Mouse (Mus musculus): ENCODE measurements around the gene Tnxb. TPM values are rescaled to one million over a fixed set of nuclear protein-coding genes. Genes with fewer than 3 reads are reported as not detected.
"Not testable (repeated sequence)": the region's sequence is repeated elsewhere in the genome, so short reads cannot be mapped to it uniquely, and the experiment has no call there.

The Tnxb gene
- polyA plus RNA-seq, 1 experiment from 2014 or later: 0.05 TPM

DNA sequence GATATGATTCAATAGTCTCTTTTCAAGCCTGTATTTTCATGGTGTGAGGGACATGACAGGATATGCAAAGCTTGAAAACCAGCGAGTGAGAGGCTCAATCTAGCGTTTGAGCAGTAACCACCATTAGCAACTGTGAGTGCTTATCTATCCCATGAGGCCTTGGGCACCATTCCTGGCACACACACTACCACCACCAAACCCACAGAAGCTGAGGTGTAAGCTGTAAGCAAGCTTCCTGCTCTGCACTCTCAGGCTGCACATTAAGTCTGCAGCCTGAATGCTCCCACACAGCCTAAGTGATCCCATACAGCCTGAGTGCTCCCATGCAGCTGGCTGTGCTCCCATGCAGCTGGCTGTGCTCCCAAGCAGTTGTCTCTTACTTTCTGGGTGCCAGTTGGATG, 30.3 kb downstream of the Tnxb start:
- Histone ChIP-seq H3K9ac (replicated peaks) (no peak overlapping the region), H3K4me2 (replicated peaks) (no peak overlapping the region), H3K27ac (replicated peaks) (peak overlapping the region; percentile 93), H3K4me1 (peaks cover 19% of the 10 kb centered on the region), H3K9me3 (no peaks in the 10 kb centered on the region), H3K27me3 (no peaks in the 10 kb centered on the region), H3K36me3 (no peaks in the 10 kb centered on the region), H3K4me3 (no peak overlapping the region)
- 63% methylated on average over 2 of the region's 2 CpGs for WGBS
- no peak for ATAC-seq (replicated peaks)

DNA sequence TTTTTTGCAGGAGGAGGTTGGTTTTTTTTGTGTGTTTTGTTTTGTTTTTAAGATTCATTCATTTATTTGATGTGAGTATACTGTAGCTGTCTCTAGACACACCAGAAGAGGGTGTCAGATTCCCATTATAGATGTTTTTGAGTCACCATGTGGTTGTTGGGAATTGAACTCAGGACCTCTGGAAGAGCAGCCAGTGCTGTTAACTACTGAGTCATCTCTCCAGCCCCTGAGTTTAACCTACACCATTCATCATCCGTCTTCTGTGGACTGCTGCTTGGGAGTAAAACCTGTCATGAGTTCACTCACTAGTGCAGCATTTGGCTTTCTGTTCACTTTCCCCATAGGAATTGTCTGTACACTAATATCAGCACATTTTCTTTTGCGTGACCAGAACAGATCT, 36.1 kb downstream of the Tnxb start:
- 91% methylated on average over 2 of the region's 2 CpGs for WGBS
- not testable (repeated sequence) for H3K36me3 ChIP-seq; H3K27me3 ChIP-seq; ATAC-seq (replicated peaks); H3K9ac ChIP-seq (replicated peaks); H3K9me3 ChIP-seq; H3K4me3 ChIP-seq; H3K4me2 ChIP-seq (replicated peaks); H3K4me1 ChIP-seq; H3K27ac ChIP-seq (replicated peaks)

DNA sequence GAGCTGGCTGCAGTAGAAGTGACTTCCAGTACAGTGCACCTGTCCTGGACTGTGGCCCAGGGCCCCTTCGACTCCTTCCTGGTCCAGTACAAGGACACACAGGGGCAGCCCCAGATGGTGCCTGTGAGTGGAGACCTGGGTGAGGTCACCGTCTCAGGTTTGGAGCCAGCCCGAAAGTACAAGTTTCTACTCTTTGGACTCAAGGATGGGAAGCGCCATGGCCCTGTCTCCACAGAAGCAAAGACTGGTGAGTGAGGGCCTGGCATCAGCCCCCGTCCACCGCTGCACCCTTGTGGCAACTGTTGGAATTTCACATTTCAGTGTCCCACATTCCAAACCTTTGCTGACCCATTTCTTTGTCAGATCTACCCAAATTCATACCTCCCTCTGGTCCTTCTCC, 42.6 kb downstream of the Tnxb start:
- WGBS: 46% methylated on average over 6 of the region's 6 CpGs
- no peak overlapping the region for H3K9ac ChIP-seq (replicated peaks)
- H3K9me3 ChIP-seq: no peaks in the 10 kb centered on the region
- no peak overlapping the region for H3K27ac ChIP-seq (replicated peaks)
- ATAC-seq (replicated peaks): no peak
- no peaks in the 10 kb centered on the region for H3K27me3 ChIP-seq
- no peaks in the 10 kb centered on the region for H3K36me3 ChIP-seq
- no peak overlapping the region for H3K4me3 ChIP-seq
- H3K4me2 ChIP-seq (replicated peaks): no peak overlapping the region
- no peaks in the 10 kb centered on the region for H3K4me1 ChIP-seq

DNA sequence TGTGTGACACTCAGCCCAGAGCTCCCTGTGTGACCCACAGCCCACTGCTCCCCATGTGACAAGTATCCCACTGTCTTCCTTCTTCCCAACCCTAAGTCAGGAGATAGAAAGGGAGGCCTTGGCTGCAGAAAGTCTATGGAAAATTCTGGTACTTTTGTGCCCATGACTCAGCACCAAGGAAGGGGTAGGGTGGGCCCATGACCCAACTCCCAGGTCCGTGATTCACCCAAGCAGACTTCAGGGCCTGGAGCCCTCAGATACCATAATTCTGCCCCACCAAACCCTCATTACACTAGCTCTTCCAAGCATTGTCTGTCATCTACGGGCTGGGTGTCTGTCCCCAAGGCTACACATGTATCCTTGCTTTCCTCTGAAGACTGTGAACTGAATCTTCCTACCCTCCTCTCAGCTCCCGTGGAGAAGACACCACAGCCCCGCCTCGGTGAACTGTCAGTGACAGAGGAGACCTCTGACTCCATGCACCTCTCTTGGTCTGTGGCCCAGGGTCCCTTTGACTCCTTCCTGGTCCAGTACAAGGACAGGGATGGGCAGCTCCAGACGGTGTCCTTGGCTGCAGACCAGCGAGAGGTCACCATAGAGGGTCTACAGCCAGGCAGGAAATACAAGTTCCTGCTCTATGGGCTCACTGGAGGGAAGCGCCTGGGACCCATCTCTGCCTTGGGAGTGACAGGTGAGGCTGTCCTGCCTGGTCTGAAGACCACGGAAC, 44.0 kb downstream of the Tnxb start:
- H3K27me3 ChIP-seq; H3K36me3 ChIP-seq; H3K4me1 ChIP-seq; H3K9ac ChIP-seq (replicated peaks); H3K4me2 ChIP-seq (replicated peaks); ATAC-seq (replicated peaks); H3K9me3 ChIP-seq; H3K27ac ChIP-seq (replicated peaks); H3K4me3 ChIP-seq: not testable (repeated sequence)
- 80% methylated on average over 9 of the region's 9 CpGs for WGBS

DNA sequence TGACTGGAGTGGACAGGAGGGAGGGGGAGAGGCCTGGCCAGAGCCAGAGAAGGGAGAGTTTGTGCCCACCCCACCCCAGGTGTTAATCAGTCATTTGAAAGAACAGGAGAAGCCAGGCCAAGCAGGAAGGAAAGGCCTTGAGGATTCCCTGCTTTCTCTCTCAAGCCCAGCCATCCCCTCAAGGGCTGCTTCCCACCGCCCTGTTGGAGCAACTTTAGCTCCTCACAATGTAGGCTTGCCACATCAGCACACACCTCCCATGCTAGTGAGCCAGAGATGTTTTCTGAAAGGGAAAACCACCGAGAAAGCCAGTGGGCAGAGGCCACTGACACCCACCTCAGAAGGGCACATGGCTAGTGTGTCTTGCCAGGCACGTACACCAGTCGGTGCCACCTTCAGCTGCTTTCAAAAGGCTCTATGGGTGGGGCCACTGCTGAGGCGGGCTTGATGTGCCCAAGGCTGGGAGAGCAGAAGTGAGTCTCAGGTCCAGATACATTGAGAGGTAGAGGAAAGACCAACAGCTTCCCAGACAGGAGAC, 44.6 kb downstream of the Tnxb start:
- not testable (repeated sequence) for H3K27ac ChIP-seq (replicated peaks); H3K9ac ChIP-seq (replicated peaks); H3K9me3 ChIP-seq; H3K4me2 ChIP-seq (replicated peaks); H3K4me1 ChIP-seq; H3K36me3 ChIP-seq; ATAC-seq (replicated peaks); H3K27me3 ChIP-seq; H3K4me3 ChIP-seq
- 83% methylated on average over 5 of the region's 5 CpGs for WGBS

DNA sequence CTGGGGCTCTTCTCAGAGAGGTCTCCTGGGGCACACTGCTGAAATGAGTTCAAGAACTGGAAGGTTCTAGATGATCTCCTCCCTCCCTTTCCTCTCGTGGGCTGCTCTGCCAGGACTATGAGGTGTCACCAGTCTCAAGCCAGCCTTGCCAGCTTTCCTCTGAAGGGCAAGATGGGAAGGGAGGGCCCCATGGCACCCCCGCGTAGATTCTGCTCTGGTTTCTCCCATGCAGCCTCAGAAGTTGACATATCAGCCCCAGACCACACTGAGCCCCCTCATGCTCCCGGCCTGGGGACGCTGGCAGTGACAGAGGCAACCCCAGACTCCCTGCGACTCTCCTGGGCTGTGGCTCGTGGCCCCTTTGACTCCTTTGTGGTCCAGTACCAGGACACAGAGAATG, 45.1 kb downstream of the Tnxb start:
- ATAC-seq (replicated peaks); H3K9me3 ChIP-seq; H3K4me3 ChIP-seq; H3K4me1 ChIP-seq; H3K27me3 ChIP-seq; H3K9ac ChIP-seq (replicated peaks); H3K36me3 ChIP-seq; H3K27ac ChIP-seq (replicated peaks); H3K4me2 ChIP-seq (replicated peaks): not testable (repeated sequence)
- 89% methylated on average over 7 of the region's 7 CpGs for WGBS

DNA sequence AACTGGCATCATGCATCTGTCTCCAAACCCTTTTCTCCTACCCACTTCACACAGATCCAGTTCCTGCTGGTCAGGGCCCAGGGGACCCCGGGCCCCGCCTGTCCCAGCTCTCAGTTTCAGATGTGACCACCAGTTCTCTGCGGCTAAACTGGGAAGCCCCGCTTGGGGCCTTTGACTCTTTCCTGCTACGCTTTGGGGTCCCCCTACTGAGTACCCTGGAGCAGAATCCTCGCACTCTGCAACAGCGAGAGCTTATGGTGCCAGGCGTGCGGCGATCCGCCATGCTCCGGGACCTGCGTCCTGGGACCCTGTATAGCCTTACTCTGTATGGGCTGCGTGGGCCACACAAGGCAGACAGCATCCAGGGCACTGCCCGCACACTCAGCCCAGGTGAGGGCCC, 45.9 kb downstream of the Tnxb start:
- Histone ChIP-seq H3K36me3 (no peaks in the 10 kb centered on the region), H3K27me3 (no peaks in the 10 kb centered on the region), H3K4me1 (no peaks in the 10 kb centered on the region), H3K9ac (replicated peaks) (no peak overlapping the region), H3K4me2 (replicated peaks) (no peak overlapping the region), H3K9me3 (no peaks in the 10 kb centered on the region), H3K27ac (replicated peaks) (no peak overlapping the region), H3K4me3 (no peak overlapping the region)
- no peak for ATAC-seq (replicated peaks)
- 91% methylated on average over 15 of the region's 15 CpGs for WGBS

DNA sequence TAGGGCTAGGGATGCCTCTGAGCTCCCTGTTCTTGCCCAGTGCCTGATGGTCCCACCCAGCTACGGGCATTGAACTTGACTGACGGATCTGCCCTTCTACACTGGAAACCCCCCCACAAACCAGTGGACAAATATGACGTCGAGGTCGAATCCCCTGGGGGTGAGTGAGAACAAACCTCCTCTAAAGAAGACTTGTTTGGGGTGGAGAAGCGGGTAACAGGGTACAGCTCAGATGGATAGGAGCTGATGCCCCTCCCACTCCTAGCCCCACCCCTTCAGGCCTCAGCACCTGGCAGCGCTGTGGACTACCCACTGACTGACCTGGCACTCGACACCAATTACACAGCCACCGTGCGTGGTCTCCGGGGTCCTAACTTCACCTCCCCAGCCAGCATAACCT, 47.1 kb downstream of the Tnxb start:
- no peak overlapping the region for H3K9ac ChIP-seq (replicated peaks)
- no peaks in the 10 kb centered on the region for H3K4me1 ChIP-seq
- no peak overlapping the region for H3K27ac ChIP-seq (replicated peaks)
- WGBS: 78% methylated on average over 11 of the region's 11 CpGs
- no peaks in the 10 kb centered on the region for H3K9me3 ChIP-seq
- ATAC-seq (replicated peaks): no peak
- no peaks in the 10 kb centered on the region for H3K27me3 ChIP-seq
- H3K36me3 ChIP-seq: no peaks in the 10 kb centered on the region
- H3K4me2 ChIP-seq (replicated peaks): no peak overlapping the region
- H3K4me3 ChIP-seq: no peak overlapping the region

DNA sequence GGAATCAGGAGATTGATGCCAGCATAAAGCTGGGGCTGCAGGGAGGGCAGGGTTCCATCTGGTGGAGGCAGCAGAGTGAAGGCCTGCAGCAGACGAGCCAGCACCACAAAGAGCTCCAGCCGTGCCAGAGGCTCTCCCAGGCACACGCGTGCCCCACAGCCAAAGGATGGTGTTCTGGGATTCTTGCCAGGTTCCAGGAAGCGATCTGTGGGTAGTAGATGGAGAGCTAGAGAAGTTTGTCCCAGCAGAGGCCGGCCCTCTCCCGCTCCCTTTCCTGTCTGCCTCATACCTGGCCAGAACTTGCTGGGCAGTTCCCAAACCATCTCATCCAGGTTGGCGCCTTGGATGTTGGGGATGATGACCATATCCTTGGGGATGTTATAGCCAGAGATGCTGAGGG, 49.6 kb downstream of the Tnxb start:
- not testable (repeated sequence) for H3K27ac ChIP-seq (replicated peaks); ATAC-seq (replicated peaks); H3K4me1 ChIP-seq; H3K9ac ChIP-seq (replicated peaks); H3K4me2 ChIP-seq (replicated peaks); H3K4me3 ChIP-seq; H3K9me3 ChIP-seq; H3K36me3 ChIP-seq; H3K27me3 ChIP-seq
- 61% methylated on average over 8 of the region's 8 CpGs for WGBS

DNA sequence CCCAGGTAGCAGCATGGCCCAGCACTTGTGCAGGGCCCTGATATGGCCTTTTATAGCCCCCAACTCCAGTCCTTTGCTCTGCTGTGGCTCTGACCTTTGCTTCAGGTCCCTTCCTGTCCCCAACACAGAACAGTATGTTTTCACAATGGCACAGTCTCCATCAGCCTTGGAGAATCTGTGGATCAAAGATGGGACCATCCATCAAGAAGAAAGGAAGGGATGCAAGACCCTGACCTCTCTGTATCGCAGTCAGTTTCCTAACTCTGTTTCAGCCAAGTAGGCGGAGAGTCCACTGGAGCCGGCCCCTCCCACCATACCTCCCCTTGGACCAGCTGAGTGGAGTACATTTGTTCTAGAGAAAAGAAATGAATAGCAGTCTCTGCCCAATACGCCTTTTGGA, 51.9 kb downstream of the Tnxb start:
- WGBS: 96% methylated on average over 4 of the region's 4 CpGs
- not testable (repeated sequence) for H3K4me2 ChIP-seq (replicated peaks); H3K27ac ChIP-seq (replicated peaks); H3K4me1 ChIP-seq; H3K9ac ChIP-seq (replicated peaks); H3K27me3 ChIP-seq; H3K36me3 ChIP-seq; H3K9me3 ChIP-seq; ATAC-seq (replicated peaks); H3K4me3 ChIP-seq

DNA sequence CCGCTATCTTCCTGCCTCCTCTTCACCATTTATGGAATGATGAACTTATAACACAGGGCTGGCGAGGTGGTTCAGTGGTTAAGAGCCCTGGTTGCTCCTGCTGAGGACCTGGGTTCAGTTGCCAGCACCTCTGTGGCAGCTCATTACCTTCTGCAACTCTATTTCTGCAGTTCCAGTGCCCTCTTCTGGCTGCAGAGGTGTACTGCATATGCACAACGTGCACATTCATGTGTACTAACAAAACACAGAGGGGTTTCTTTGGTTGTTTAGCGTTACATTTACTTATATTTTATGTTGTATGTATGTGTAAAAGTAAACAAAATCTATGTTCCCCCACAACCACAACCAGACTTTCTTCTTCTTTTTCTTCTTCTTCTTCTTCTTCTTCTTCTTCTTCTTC, 52.7 kb downstream of the Tnxb start:
- ATAC-seq (replicated peaks): no peak
- H3K4me3 ChIP-seq: no peak overlapping the region
- no peaks in the 10 kb centered on the region for H3K4me1 ChIP-seq
- H3K9me3 ChIP-seq: no peaks in the 10 kb centered on the region
- H3K9ac ChIP-seq (replicated peaks): no peak overlapping the region
- H3K27me3 ChIP-seq: no peaks in the 10 kb centered on the region
- H3K27ac ChIP-seq (replicated peaks): no peak overlapping the region
- WGBS: 77% methylated on average over 4 of the region's 4 CpGs
- no peaks in the 10 kb centered on the region for H3K36me3 ChIP-seq
- H3K4me2 ChIP-seq (replicated peaks): no peak overlapping the region

DNA sequence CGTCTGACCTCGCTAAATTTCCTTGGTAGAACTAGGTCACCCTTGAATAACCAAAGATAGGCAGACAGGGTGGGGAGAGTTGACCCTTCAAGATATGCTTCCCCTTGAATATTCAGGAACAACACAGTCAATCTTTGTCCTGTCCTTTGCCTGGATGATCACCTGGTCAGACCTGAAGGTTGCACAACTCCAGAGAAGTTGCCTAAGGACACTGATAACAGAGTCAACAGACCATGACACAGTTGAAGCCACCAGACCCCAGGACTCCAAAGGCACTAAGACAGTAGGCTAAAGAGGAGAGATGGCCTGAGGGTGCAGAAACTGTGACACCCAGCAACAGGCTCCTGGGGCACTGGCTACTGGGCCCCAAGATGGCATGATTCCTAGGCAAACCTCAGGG, 57.6 kb downstream of the Tnxb start:
- Histone ChIP-seq H3K9me3 (no peaks in the 10 kb centered on the region), H3K36me3 (no peaks in the 10 kb centered on the region), H3K4me3 (no peak overlapping the region), H3K27ac (replicated peaks) (no peak overlapping the region), H3K27me3 (no peaks in the 10 kb centered on the region), H3K9ac (replicated peaks) (no peak overlapping the region), H3K4me1 (no peaks in the 10 kb centered on the region), H3K4me2 (replicated peaks) (no peak overlapping the region)
- no peak for ATAC-seq (replicated peaks)
- WGBS: 93% methylated on average over 2 of the region's 2 CpGs

DNA sequence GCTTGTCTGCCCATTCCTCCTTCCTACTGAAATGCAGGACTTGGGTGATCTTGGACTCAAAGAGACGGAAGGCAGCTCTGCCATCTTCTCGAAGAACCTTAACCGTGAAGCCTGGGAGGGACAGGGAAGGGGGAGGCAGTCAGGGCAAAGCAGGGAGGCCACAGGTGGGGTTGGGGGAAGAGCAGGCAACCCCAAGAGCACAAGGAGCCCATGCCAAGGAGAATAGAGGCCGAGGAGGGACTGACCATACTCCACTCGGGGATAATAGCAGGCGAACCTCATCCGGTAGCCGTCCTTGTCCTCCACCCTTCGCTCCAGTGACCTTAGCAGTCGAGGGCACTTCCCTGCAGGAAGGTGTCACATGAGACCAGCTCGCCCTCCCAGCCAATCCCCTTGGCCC, 58.8 kb downstream of the Tnxb start:
- not testable (repeated sequence) for H3K4me2 ChIP-seq (replicated peaks); H3K27ac ChIP-seq (replicated peaks); ATAC-seq (replicated peaks); H3K4me3 ChIP-seq; H3K9me3 ChIP-seq; H3K4me1 ChIP-seq; H3K27me3 ChIP-seq; H3K9ac ChIP-seq (replicated peaks); H3K36me3 ChIP-seq
- WGBS: 79% methylated on average over 11 of the region's 11 CpGs

Data from forebrain, embryonic 15.5 days (tissue).